Mouse (Mus musculus) CH12.LX (cell line): ENCODE measurements at regions not wholly inside any gene's neighbourhood (a gene's known extent, or its start where the extent isn't known, plus 50 kb on each side); places are given as distances from the start of the nearest gene placed in this dataset.

Experiments
- DNase-seq: peaks from one replicate; pipeline ENCODE4 v3.0.0-alpha.2; 2013; ENCODE audit errors: extremely low read depth
- H3K27ac ChIP-seq: 2 replicates; pipeline ENCODE4 v1.5.1; 2012; ENCODE audit warnings: low read depth, mild to moderate bottlenecking, control low read depth, moderate library complexity; ENCODE audit not compliant: insufficient read depth
- H3K27me3 ChIP-seq: replicated peaks from 2 replicates; pipeline ENCODE3; 2012; ENCODE audit warnings: inconsistent platforms
- H3K36me3 ChIP-seq, 2 experiments: replicated peaks in 1 of 2; 2 replicates each; pipeline versions ENCODE3 to v1.6.1; 2012; ENCODE audit warnings: inconsistent platforms in 1 of 2, low read length in 1 of 2, mild to moderate bottlenecking in 1 of 2, mixed read lengths in 1 of 2, moderate library complexity in 1 of 2; ENCODE audit not compliant: control insufficient read depth in 1 of 2, insufficient read depth in 1 of 2
- H3K4me1 ChIP-seq, 2 experiments: 2 replicates each; pipeline ENCODE4 v1.6.1; 2012; ENCODE audit warnings: inconsistent platforms in 1 of 2, moderate library complexity in 1 of 2; ENCODE audit not compliant: insufficient read depth in 2 of 2, control insufficient read depth in 1 of 2
- H3K4me2 ChIP-seq: 2 replicates; pipeline ENCODE4 v1.6.1; 2012; ENCODE audit warnings: low read depth, mild to moderate bottlenecking, control low read depth; ENCODE audit not compliant: poor library complexity, insufficient read depth, severe bottlenecking
- H3K4me3 ChIP-seq, 3 experiments: fragments of 150-350 bp in 1 of 3; sonication (generic) in 1 of 3; replicated peaks in 1 of 3; 2 replicates each; pipeline versions ENCODE3 to v1.5.1; 2011 to 2012; ENCODE audit warnings: low read depth in 2 of 3, low read length in 2 of 3, mild to moderate bottlenecking in 2 of 3, moderate library complexity in 2 of 3, control low read depth in 1 of 3, improper control_type of control experiment in 1 of 3, inconsistent platforms in 1 of 3, mixed read lengths in 1 of 3; ENCODE audit not compliant: poor library complexity in 1 of 3
- H3K79me2 ChIP-seq: replicated peaks from 2 replicates; pipeline ENCODE4 v1.6.1; 2012; ENCODE audit warnings: mild to moderate bottlenecking, moderate library complexity; ENCODE audit not compliant: control insufficient read depth, poor library complexity, insufficient read depth, severe bottlenecking; ENCODE audit errors: extremely low read depth
- H3K9ac ChIP-seq: 2 replicates; pipeline ENCODE4 v1.6.1; 2012; ENCODE audit warnings: low read depth, mild to moderate bottlenecking, control low read depth, moderate library complexity; ENCODE audit not compliant: insufficient read depth
- H3K9me3 ChIP-seq: replicated peaks from 2 replicates; pipeline ENCODE3; 2012; ENCODE audit warnings: low read length, inconsistent platforms, mixed read lengths
- BHLHE40 ChIP-seq: IDR thresholded peaks from 2 replicates; pipeline ENCODE4 v1.6.1; 2011; ENCODE audit warnings: mild to moderate bottlenecking, low read depth, low read length, improper control_type of control experiment
- CHD2 ChIP-seq: IDR thresholded peaks from 2 replicates; pipeline ENCODE4 v1.6.1; 2011; ENCODE audit warnings: low read length, improper control_type of control experiment
- CTCF ChIP-seq, 2 experiments: IDR thresholded peaks in 1 of 2; conservative IDR thresholded peaks in 1 of 2; 2 replicates each; pipeline ENCODE4 v1.5.1; 2011 to 2012; ENCODE audit warnings: low read depth in 2 of 2, low read length in 2 of 2, improper control_type of control experiment in 1 of 2, inconsistent platforms in 1 of 2, mild to moderate bottlenecking in 1 of 2, moderate library complexity in 1 of 2
- E2F4 ChIP-seq: IDR thresholded peaks from 2 replicates; pipeline ENCODE4 v1.6.1; 2011; ENCODE audit warnings: low read depth, low read length, improper control_type of control experiment; ENCODE audit not compliant: insufficient replicate concordance
- ETS1 ChIP-seq: conservative IDR thresholded peaks from 2 replicates; pipeline ENCODE4 v1.6.1; 2012; ENCODE audit warnings: low read depth, mild to moderate bottlenecking, inconsistent platforms, low read length, improper control_type of control experiment, moderate library complexity
- GABPA ChIP-seq: IDR thresholded peaks from 2 replicates; pipeline ENCODE4 v1.6.1; 2012; ENCODE audit warnings: low read depth, low read length, improper control_type of control experiment, inconsistent platforms; ENCODE audit not compliant: insufficient replicate concordance
- JUN ChIP-seq: IDR thresholded peaks from 2 replicates; pipeline ENCODE4 v1.6.1; 2011; ENCODE audit warnings: low read depth, mild to moderate bottlenecking, low read length, improper control_type of control experiment, moderate library complexity; ENCODE audit not compliant: insufficient read depth
- JUND ChIP-seq: conservative IDR thresholded peaks from 2 replicates; pipeline ENCODE4 v1.6.1; 2011; ENCODE audit warnings: low read depth, low read length, improper control_type of control experiment
- MAX ChIP-seq: IDR thresholded peaks from 2 replicates; pipeline ENCODE4 v1.6.1; 2011; ENCODE audit warnings: low read length, improper control_type of control experiment
- MAZ ChIP-seq: IDR thresholded peaks from 2 replicates; pipeline ENCODE4 v1.6.1; 2012; ENCODE audit warnings: low read depth, mild to moderate bottlenecking, inconsistent platforms, low read length, improper control_type of control experiment, moderate library complexity
- MEF2A ChIP-seq: IDR thresholded peaks from 2 replicates; pipeline ENCODE4 v1.6.1; 2014; ENCODE audit warnings: low read depth, mild to moderate bottlenecking, inconsistent platforms, low read length, improper control_type of control experiment, borderline replicate concordance
- MXI1 ChIP-seq: IDR thresholded peaks from 2 replicates; pipeline ENCODE4 v1.6.1; 2011; ENCODE audit warnings: mild to moderate bottlenecking, low read depth, low read length, improper control_type of control experiment
- MYC ChIP-seq: IDR thresholded peaks from 2 replicates; pipeline ENCODE4 v1.6.1; 2011; ENCODE audit warnings: low read depth, mild to moderate bottlenecking, improper control_type of control experiment, low read length
- NELFE ChIP-seq: IDR thresholded peaks from 2 replicates; pipeline ENCODE4 v1.6.1; 2011; ENCODE audit warnings: low read depth, low read length, improper control_type of control experiment
- PAX5 ChIP-seq: IDR thresholded peaks from 2 replicates; pipeline ENCODE4 v1.6.1; 2012; ENCODE audit warnings: low read length, inconsistent platforms, mixed read lengths
- RAD21 ChIP-seq: IDR thresholded peaks from 2 replicates; pipeline ENCODE4 v1.6.1; 2011; ENCODE audit warnings: low read depth, mild to moderate bottlenecking, low read length, improper control_type of control experiment, moderate library complexity
- RCOR1 ChIP-seq: conservative IDR thresholded peaks from 2 replicates; pipeline ENCODE4 v1.6.1; 2012; ENCODE audit warnings: low read depth, mild to moderate bottlenecking, inconsistent platforms, low read length, improper control_type of control experiment
- SIN3A ChIP-seq: IDR thresholded peaks from 2 replicates; pipeline ENCODE4 v1.6.1; 2012; ENCODE audit warnings: low read length, improper control_type of control experiment, inconsistent platforms
- SMC3 ChIP-seq: IDR thresholded peaks from 2 replicates; pipeline ENCODE4 v1.6.1; 2011; ENCODE audit warnings: low read depth, low read length, improper control_type of control experiment
- TBP ChIP-seq: conservative IDR thresholded peaks from 2 replicates; pipeline ENCODE4 v1.6.1; 2011; ENCODE audit warnings: low read depth, low read length, improper control_type of control experiment
- TCF12 ChIP-seq: IDR thresholded peaks from 2 replicates; pipeline ENCODE4 v1.6.1; 2014; ENCODE audit warnings: low read depth, mild to moderate bottlenecking, inconsistent platforms, low read length, improper control_type of control experiment
- USF2 ChIP-seq: conservative IDR thresholded peaks from 2 replicates; pipeline ENCODE4 v1.6.1; 2011; ENCODE audit warnings: low read depth, low read length, improper control_type of control experiment
- ZC3H11A ChIP-seq: IDR thresholded peaks from 2 replicates; pipeline ENCODE4 v1.6.1; 2012; ENCODE audit warnings: low read depth, mild to moderate bottlenecking, inconsistent platforms, low read length, improper control_type of control experiment
- ZKSCAN1 ChIP-seq: IDR thresholded peaks from 2 replicates; pipeline ENCODE4 v1.6.1; 2012; ENCODE audit warnings: low read depth, inconsistent platforms, low read length, improper control_type of control experiment, borderline replicate concordance
- ZMIZ1 ChIP-seq: IDR thresholded peaks from 2 replicates; pipeline ENCODE4 v1.6.1; 2012; ENCODE audit warnings: low read depth, mild to moderate bottlenecking, inconsistent platforms, low read length, improper control_type of control experiment
- dilution Hi-C: fragments of 300-500 bp; cut with MboI; formaldehyde crosslinking; loops from 2 replicates; pipeline ENCODE4 v1.14.3; 2020; ENCODE audit warnings: low sequenced_read_pairs; ENCODE audit not compliant: extremely low pct_unique_long_range_greater_than_20kb, extremely low pct_ligation_motif_present
- in situ Hi-C: fragments of 300-500 bp; cut with MboI; formaldehyde crosslinking; loops from 3 replicates; pipeline ENCODE4 v1.14.3; 2019; ENCODE audit warnings: low sequenced_read_pairs, low pct_ligation_motif_present, low pct_unique_long_range_greater_than_20kb, mixed read lengths

DNA sequence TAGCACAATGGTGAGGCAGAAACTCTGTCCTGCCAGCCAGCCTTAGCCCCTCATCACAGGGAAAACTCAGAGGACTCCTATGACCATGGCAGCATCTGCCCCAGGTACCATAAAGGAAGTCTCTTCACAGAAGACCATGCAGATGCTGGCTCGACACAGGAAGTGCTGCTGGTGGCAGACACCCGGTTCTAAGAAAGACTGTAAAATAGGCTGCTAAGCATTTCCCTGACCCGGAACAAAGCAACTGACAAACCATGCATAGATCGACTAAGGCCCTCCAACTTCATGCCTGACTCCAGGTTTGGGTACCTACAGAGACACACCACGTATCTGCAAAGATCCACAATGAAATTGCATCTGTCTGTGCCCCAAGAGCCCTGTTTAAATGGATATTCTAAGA lies 104.7 kb downstream of the Akap11 start:
- H3K27ac ChIP-seq: no peak overlapping the region
- H3K27me3 ChIP-seq: no peaks in the 10 kb centered on the region
- dilution Hi-C loops (no loop called here), in situ Hi-C loops (no loop called here)
- H3K4me1 ChIP-seq: peaks cover 15 to 56% of the 10 kb centered on the region in 2 experiments
- H3K79me2 ChIP-seq: no peaks in the 10 kb centered on the region
- peaks cover 3% of the 10 kb centered on the region for H3K9me3 ChIP-seq
- no peak overlapping the region for H3K9ac ChIP-seq
- no peaks in the 10 kb centered on the region for H3K36me3 ChIP-seq
- no peak for DNase-seq
- TF ChIP-seq CHD2 (no peak), MAX (no peak), TCF12 (no peak), RAD21 (no peak), CTCF (conservative IDR thresholded peaks at IDR 0.05 in 1 of 2, IDR thresholded peaks at IDR 0.05 in 1 of 2; ENCODE audit: low read depth in 2 of 2, low read length in 2 of 2) (no peak), ZMIZ1 (no peak), NELFE (no peak), MYC (no peak), MAZ (no peak), MEF2A (no peak), RCOR1 (no peak), E2F4 (no peak), ZKSCAN1 (no peak), USF2 (no peak), JUND (no peak), ETS1 (no peak)
- no peak overlapping the region for H3K4me3 ChIP-seq
- H3K4me2 ChIP-seq: no peak overlapping the region

DNA sequence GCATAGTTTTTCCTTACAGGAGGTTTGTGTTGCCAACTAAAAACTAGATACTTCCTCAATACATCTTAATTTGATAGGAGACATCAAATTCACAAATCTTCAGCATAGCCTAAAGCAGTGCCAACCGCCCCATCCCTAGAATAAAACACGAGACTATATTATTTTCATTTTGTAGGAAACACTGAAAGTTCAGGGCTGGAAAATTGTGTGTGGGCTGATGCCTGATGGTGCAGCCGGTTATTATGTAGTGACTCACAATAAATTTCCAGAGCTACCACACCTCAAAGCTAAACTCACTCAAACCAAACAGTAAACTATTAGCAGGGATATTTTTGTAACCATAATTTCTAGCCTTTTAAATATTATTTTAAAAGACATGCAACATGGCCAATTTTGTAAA lies 105.2 kb downstream of the Akap11 start:
- no peak overlapping the region for H3K27ac ChIP-seq
- no peaks in the 10 kb centered on the region for H3K79me2 ChIP-seq
- in situ Hi-C loops (no loop called here), dilution Hi-C loops (no loop called here)
- no peak for TF ChIP-seq TCF12
- no peak for TF ChIP-seq USF2
- no peak for TF ChIP-seq GABPA
- TF ChIP-seq SIN3A: no peak
- no peak for TF ChIP-seq SMC3
- TF ChIP-seq JUND: no peak
- TF ChIP-seq ZMIZ1: no peak
- TF ChIP-seq MAZ: no peak
- no peak for TF ChIP-seq JUN
- TF ChIP-seq TBP: no peak
- no peak for TF ChIP-seq BHLHE40
- no peak for TF ChIP-seq MAX
- no peak for TF ChIP-seq MXI1
- TF ChIP-seq PAX5: no peak
- TF ChIP-seq ZC3H11A: no peak
- peaks cover 3% of the 10 kb centered on the region for H3K9me3 ChIP-seq
- no peak overlapping the region for H3K4me3 ChIP-seq
- H3K4me2 ChIP-seq: no peak overlapping the region
- DNase-seq: no peak
- no peak overlapping the region for H3K9ac ChIP-seq
- H3K4me1 ChIP-seq: peaks cover 13 to 56% of the 10 kb centered on the region in 2 experiments
- H3K27me3 ChIP-seq: no peaks in the 10 kb centered on the region
- no peaks in the 10 kb centered on the region for H3K36me3 ChIP-seq
